Mouse (Mus musculus) liver, embryonic 14.5 days (tissue): ENCODE results near the gene Ankrd35.

ENCODE experiments used
- CTCF ChIP-seq: IDR thresholded peaks from 2 replicates; pipeline ENCODE4 v1.5.1; 2016; ENCODE audit warnings: antibody characterized with exemption, low read depth, control low read depth
- EP300 ChIP-seq: IDR thresholded peaks from 2 replicates; pipeline ENCODE4 v1.6.1; 2016; ENCODE audit warnings: antibody characterized with exemption, low read depth

DNA sequence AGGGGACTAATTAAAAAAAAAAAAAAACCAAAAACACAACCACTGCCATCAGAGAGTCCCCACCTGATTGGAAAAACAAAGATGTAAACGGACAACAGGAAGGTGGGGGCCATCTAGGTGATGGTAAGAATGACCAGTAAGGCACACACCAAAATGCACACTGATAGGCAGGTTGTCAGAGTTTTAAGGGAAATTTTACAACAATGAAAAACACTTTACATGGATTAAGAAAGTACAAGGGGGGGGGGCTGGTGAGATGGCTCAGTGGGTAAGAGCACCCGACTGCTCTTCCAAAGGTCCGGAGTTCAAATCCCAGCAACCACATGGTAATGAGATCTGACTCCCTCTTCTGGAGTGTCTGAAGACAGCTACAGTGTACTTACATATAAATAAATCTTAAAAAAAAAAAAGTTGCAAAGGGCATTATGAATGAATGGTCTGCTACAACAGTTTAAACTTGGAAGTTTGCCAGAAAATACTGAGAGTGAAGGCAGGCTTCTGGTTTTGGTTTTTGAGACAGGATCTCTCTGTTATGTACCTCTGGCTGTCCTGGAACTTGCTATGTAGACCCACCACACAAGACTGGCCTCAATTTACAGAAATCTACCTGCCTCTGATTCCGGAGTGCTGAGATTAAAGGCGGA, 1.4 kb upstream of the Ankrd35 start:
- TF ChIP-seq CTCF (no peak), EP300 (no peak)
